Mouse (Mus musculus): ENCODE data around the gene Kcnk16. TPM values are rescaled to one million over a fixed set of nuclear protein-coding genes. Genes with fewer than 3 reads are reported as not detected.
"Not testable (repeated sequence)": the region's sequence is repeated elsewhere in the genome, so short reads cannot be mapped to it uniquely, and the experiment has no call there.

Gene Kcnk16
- polyA plus RNA-seq (2015; fragmentation: Nextera tagmentation; extraction: Ambion mirVana), result 0.20 TPM in 1 of 2 replicates, not detected in the other

- H3K27ac ChIP-seq (ENCODE audit: low read length), result no peak within 1 kb of the TSS
- H3K9ac ChIP-seq (replicated peaks; ENCODE audit: low read depth), result no peak within 1 kb of the TSS
- H3K4me3 ChIP-seq (ENCODE audit: low read depth, low read length), result no peak within 1 kb of the TSS
- H3K9me3 ChIP-seq (ENCODE audit: low read length), result no peaks in the 10 kb centered on the region
- ATAC-seq (no peak), DNase-seq (ENCODE audit: low spot score) (no peak)
- no peak within 1 kb of the TSS for H3K4me2 ChIP-seq (replicated peaks; ENCODE audit: low read depth, low read length)
- TF ChIP-seq CTCF (IDR thresholded peaks at IDR 0.05), result no peak
- no peak for TF ChIP-seq EP300 (IDR thresholded peaks at IDR 0.05)
- WGBS, result 35% methylated on average over 6 of the region's 6 CpGs
- H3K36me3 ChIP-seq (ENCODE audit: insufficient read depth, low read length), result no peaks in the 10 kb centered on the region
- H3K4me1 ChIP-seq (ENCODE audit: insufficient read depth, low read depth, low read length), result peaks cover 5% of the 10 kb centered on the region; the same call in 1 of the 2 replicates
- H3K27me3 ChIP-seq (replicated peaks; ENCODE audit: insufficient read depth, low read length), result no peaks in the 10 kb centered on the region
Observed at GRCm38 (mm10) chr14:20269082-20269809, at the start of gene Kcnk16. TSS of gene Kcnk16 (minus strand) at chr14:20269199.

GRCm38 (mm10) chr14:20315137-20315536 lies 46.1 kb upstream of the Kcnk16 start:
- peaks cover 3% of the 10 kb centered on the region; the same call in 1 of the 2 replicates for H3K36me3 ChIP-seq (ENCODE audit: insufficient read depth, low read length)
- TF ChIP-seq EP300 (IDR thresholded peaks at IDR 0.05) (no peak), CTCF (IDR thresholded peaks at IDR 0.05) (no peak)
- DNase-seq (ENCODE audit: low spot score) (no peak), ATAC-seq (no peak)
- no peak overlapping the region for H3K4me3 ChIP-seq (ENCODE audit: low read depth, low read length)
- no peak overlapping the region for H3K27ac ChIP-seq (ENCODE audit: low read length)
- H3K4me2 ChIP-seq (replicated peaks; ENCODE audit: low read depth, low read length), result no peak overlapping the region
- no peak overlapping the region for H3K9ac ChIP-seq (replicated peaks; ENCODE audit: low read depth)
- no peaks in the 10 kb centered on the region for H3K27me3 ChIP-seq (replicated peaks; ENCODE audit: insufficient read depth, low read length)
- no peaks in the 10 kb centered on the region for H3K4me1 ChIP-seq (ENCODE audit: insufficient read depth, low read depth, low read length)
- 42% methylated on average over 1 of the region's 1 CpGs for WGBS
- no peaks in the 10 kb centered on the region for H3K9me3 ChIP-seq (ENCODE audit: low read length)

- not testable (repeated sequence) for H3K27me3 ChIP-seq (replicated peaks; ENCODE audit: insufficient read depth, low read length); DNase-seq (ENCODE audit: low spot score); H3K4me3 ChIP-seq (ENCODE audit: low read depth, low read length); H3K36me3 ChIP-seq (ENCODE audit: insufficient read depth, low read length); H3K27ac ChIP-seq (ENCODE audit: low read length); H3K4me2 ChIP-seq (replicated peaks; ENCODE audit: low read depth, low read length); ATAC-seq; H3K9me3 ChIP-seq (ENCODE audit: low read length); H3K4me1 ChIP-seq (ENCODE audit: insufficient read depth, low read depth, low read length); H3K9ac ChIP-seq (replicated peaks; ENCODE audit: low read depth)
- 68% methylated on average over 2 of the region's 2 CpGs for WGBS
Observed at GRCm38 (mm10) chr14:20305085-20305484, 36.1 kb upstream of the Kcnk16 start.

GRCm38 (mm10) chr14:20298131-20298530 lies 29.1 kb upstream of the Kcnk16 start:
- Histone ChIP-seq H3K27me3 (replicated peaks; ENCODE audit: insufficient read depth, low read length) (no peaks in the 10 kb centered on the region), H3K36me3 (ENCODE audit: insufficient read depth, low read length) (no peaks in the 10 kb centered on the region), H3K27ac (ENCODE audit: low read length) (no peak overlapping the region), H3K9ac (replicated peaks; ENCODE audit: low read depth) (no peak overlapping the region), H3K4me1 (ENCODE audit: insufficient read depth, low read depth, low read length) (no peaks in the 10 kb centered on the region; the same call in 1 of the 2 replicates), H3K4me2 (replicated peaks; ENCODE audit: low read depth, low read length) (no peak overlapping the region), H3K4me3 (ENCODE audit: low read depth, low read length) (no peak overlapping the region), H3K9me3 (ENCODE audit: low read length) (no peaks in the 10 kb centered on the region)
- WGBS, result 47% methylated on average over 3 of the region's 3 CpGs
- peak; percentile 82 for DNase-seq (ENCODE audit: low spot score)
- TF ChIP-seq EP300 (IDR thresholded peaks at IDR 0.05), result peak; percentile 64
- no peak for TF ChIP-seq CTCF (IDR thresholded peaks at IDR 0.05)
- peak; percentile 21; the same call in 1 of the 2 replicates for ATAC-seq

- no peak overlapping the region for H3K4me3 ChIP-seq (ENCODE audit: low read depth, low read length)
- H3K27ac ChIP-seq (ENCODE audit: low read length), result no peak overlapping the region
- no peak overlapping the region for H3K4me2 ChIP-seq (replicated peaks; ENCODE audit: low read depth, low read length)
- DNase-seq (ENCODE audit: low spot score), result no peak
- no peaks in the 10 kb centered on the region for H3K9me3 ChIP-seq (ENCODE audit: low read length)
- no peak overlapping the region for H3K9ac ChIP-seq (replicated peaks; ENCODE audit: low read depth)
- H3K36me3 ChIP-seq (ENCODE audit: insufficient read depth, low read length), result no peaks in the 10 kb centered on the region
- no peaks in the 10 kb centered on the region; the same call in 1 of the 2 replicates for H3K4me1 ChIP-seq (ENCODE audit: insufficient read depth, low read depth, low read length)
- H3K27me3 ChIP-seq (replicated peaks; ENCODE audit: insufficient read depth, low read length), result no peaks in the 10 kb centered on the region
- TF ChIP-seq CTCF (IDR thresholded peaks at IDR 0.05), result 0 out of 2 replicates have a peak, but pooled peaks have one; percentile 3
- no peak for TF ChIP-seq EP300 (IDR thresholded peaks at IDR 0.05)
- WGBS, result 87% methylated on average over 3 of the region's 3 CpGs
- ATAC-seq, result no peak
Observed at GRCm38 (mm10) chr14:20297616-20298015, 28.6 kb upstream of the Kcnk16 start.

GRCm38 (mm10) chr14:20294947-20295346 lies 25.9 kb upstream of the Kcnk16 start:
- H3K4me1 ChIP-seq (ENCODE audit: insufficient read depth, low read depth, low read length), result no peaks in the 10 kb centered on the region; the same call in 1 of the 2 replicates
- H3K4me3 ChIP-seq (ENCODE audit: low read depth, low read length), result peak overlapping the region; percentile 46
- H3K36me3 ChIP-seq (ENCODE audit: insufficient read depth, low read length), result no peaks in the 10 kb centered on the region
- no peaks in the 10 kb centered on the region for H3K9me3 ChIP-seq (ENCODE audit: low read length)
- no peak for ATAC-seq
- H3K9ac ChIP-seq (replicated peaks; ENCODE audit: low read depth), result peak overlapping the region; percentile 20; the same call in 1 of the 2 replicates
- no peak for DNase-seq (ENCODE audit: low spot score)
- H3K4me2 ChIP-seq (replicated peaks; ENCODE audit: low read depth, low read length), result peak overlapping the region; percentile 49
- no peaks in the 10 kb centered on the region for H3K27me3 ChIP-seq (replicated peaks; ENCODE audit: insufficient read depth, low read length)
- 33% methylated on average over 8 of the region's 8 CpGs for WGBS
- TF ChIP-seq EP300 (IDR thresholded peaks at IDR 0.05) (no peak), CTCF (IDR thresholded peaks at IDR 0.05) (no peak)
- H3K27ac ChIP-seq (ENCODE audit: low read length), result no peak overlapping the region

Measured in lung, postnatal 0 days (tissue).